In genomic region chr1:72220008-72220407, GRCm38 (mm10) we compare ENCODE assay signal across 8 mouse cellular contexts. TPM values are rescaled to one million over a fixed set of nuclear protein-coding genes. Genes with fewer than 3 reads are reported as not detected.
DNase-seq lines count a peak whose midpoint lies in the region; ATAC-seq and TF ChIP-seq lines count a peak whose summit lies in the region.

No protein-coding gene starts in this region.

- intact Hi-C loops in gastrocnemius, postnatal 14 days (cut with DNase I; ENCODE audit: low total_unique reads): no loop called here

- H3K9me3 ChIP-seq in stomach, postnatal 0 days (ENCODE audit: control insufficient read depth, low read length): no peaks in the 10 kb centered on the region

- no peaks in the 10 kb centered on the region for H3K4me1 ChIP-seq in stomach, postnatal 0 days (replicated peaks; ENCODE audit: control insufficient read depth, insufficient read depth)

- ATAC-seq in stomach, postnatal 0 days (ENCODE audit: low FRiP score, low TSS enrichment): 0 out of 2 replicates have a peak, but pooled peaks have one; percentile 39

- WGBS in stomach, postnatal 0 days: 26% methylated on average over 4 of the region's 4 CpGs

- peak; percentile 74 for TF ChIP-seq CTCF in layer of hippocampus, adult 2 months (conservative IDR thresholded peaks at IDR 0.05)
- TF ChIP-seq CTCF in stomach, postnatal 0 days (IDR thresholded peaks at IDR 0.05; ENCODE audit: low read depth): peak; percentile 71

- no peak overlapping the region for H3K9ac ChIP-seq in stomach, postnatal 0 days (ENCODE audit: low read length)

- TF ChIP-seq EP300 in stomach, postnatal 0 days (optimal IDR thresholded peaks at IDR 0.05): no peak

- peak; percentile 15 for DNase-seq in gastrocnemius, adult 18-20 months (ENCODE audit: low spot score)
- no peak for DNase-seq in gastrocnemius, postnatal 14 days
- DNase-seq in thymus, postnatal 4 days: peak; percentile 25
- no peak for DNase-seq in thymus, postnatal 10 days (ENCODE audit: low spot score in 2 of 2)
- DNase-seq in layer of hippocampus, adult 2 months (ENCODE audit: low spot score in 2 of 2): peak; percentile 41 to 42
- peak; percentile 34 for DNase-seq in stomach, postnatal 0 days (ENCODE audit: low spot score)
- DNase-seq in kidney, adult 8-10 months: no peak
- no peak for DNase-seq in thymus, postnatal 14 days

- no peak overlapping the region for H3K4me2 ChIP-seq in stomach, postnatal 0 days (replicated peaks; ENCODE audit: low read depth)

- no peak overlapping the region for H3K27ac ChIP-seq in layer of hippocampus, adult 2 months
- H3K27ac ChIP-seq in stomach, postnatal 0 days (replicated peaks): no peak overlapping the region

- no peak overlapping the region for H3K4me3 ChIP-seq in layer of hippocampus, adult 2 months
- H3K4me3 ChIP-seq in stomach, postnatal 0 days (ENCODE audit: low read depth, low read length): no peak overlapping the region

- H3K36me3 ChIP-seq in stomach, postnatal 0 days (ENCODE audit: control insufficient read depth, insufficient read depth, low read length): no peaks in the 10 kb centered on the region

- no peaks in the 10 kb centered on the region for H3K27me3 ChIP-seq in stomach, postnatal 0 days (ENCODE audit: control insufficient read depth, insufficient read depth, low read length)

RNA-seq across cellular contexts. Expression of gene Mreg, which starts 7.9 kb away (rescaled TPM):
- total RNA-seq in gastrocnemius, adult 18-20 months (2021): 10 to 100 TPM; 49.9 to 54.3 TPM
- total RNA-seq in gastrocnemius, postnatal 14 days (2021): 10 to 100 TPM; 25.9 to 27.4 TPM
- 1 to 10 TPM; 3.1 to 3.6 TPM for total RNA-seq in layer of hippocampus, adult 2 months (2021)
- 34.6 and 37.7 TPM in 2 replicates for polyA plus RNA-seq in stomach, postnatal 0 days (2015; fragmentation: Nextera tagmentation; extraction: Ambion mirVana)

Comparison
In these comparisons a context has a peak if more than half of its experiments do, and no peak if none do; other contexts are left out.
1. DNase-seq: peak in gastrocnemius, adult 18-20 months (single experiment), thymus, postnatal 4 days (single experiment), layer of hippocampus, adult 2 months (2 of 2) and stomach, postnatal 0 days (single experiment); none in gastrocnemius, postnatal 14 days (single experiment), thymus, postnatal 10 days (0 of 2), kidney, adult 8-10 months (0 of 2) and thymus, postnatal 14 days (single experiment).
2. RNA of gene Mreg, which starts 7.9 kb away (total RNA-seq): 49.9 to 54.3 TPM in gastrocnemius, adult 18-20 months and 25.9 to 27.4 TPM in gastrocnemius, postnatal 14 days; 3.1 to 3.6 TPM in layer of hippocampus, adult 2 months; every median in the first group is over 4 times any median in the second.